Mouse (Mus musculus): ENCODE data around the gene Naga. TPM values are rescaled to one million over a fixed set of nuclear protein-coding genes. Genes with fewer than 3 reads are reported as not detected.

Gene Naga
- total RNA-seq, 4 experiments from 2014 or later, result 27.1 to 32.1 (median 29.9) TPM

DNA sequence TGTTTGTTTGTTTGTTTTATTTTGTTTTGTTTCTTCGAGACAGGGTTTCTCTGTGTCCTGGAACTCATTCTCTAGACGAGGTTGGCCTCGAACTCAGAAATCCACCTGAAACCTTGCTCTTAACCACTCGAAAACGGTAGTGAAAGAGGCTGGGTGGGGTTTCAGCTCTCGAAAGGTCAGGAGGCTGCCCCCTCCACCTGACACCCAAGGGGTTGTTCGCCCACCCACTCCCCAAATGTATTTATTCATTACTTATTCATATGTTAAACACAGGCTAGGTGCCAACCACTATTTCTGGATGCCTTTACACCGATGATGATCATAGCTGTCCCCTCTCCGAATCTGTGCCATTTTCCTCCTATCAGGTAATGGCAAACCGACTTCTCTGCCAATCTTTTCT lies 425 bp upstream of the Naga start:
- no peak for DNase-seq (ENCODE audit: low spot score)

DNA sequence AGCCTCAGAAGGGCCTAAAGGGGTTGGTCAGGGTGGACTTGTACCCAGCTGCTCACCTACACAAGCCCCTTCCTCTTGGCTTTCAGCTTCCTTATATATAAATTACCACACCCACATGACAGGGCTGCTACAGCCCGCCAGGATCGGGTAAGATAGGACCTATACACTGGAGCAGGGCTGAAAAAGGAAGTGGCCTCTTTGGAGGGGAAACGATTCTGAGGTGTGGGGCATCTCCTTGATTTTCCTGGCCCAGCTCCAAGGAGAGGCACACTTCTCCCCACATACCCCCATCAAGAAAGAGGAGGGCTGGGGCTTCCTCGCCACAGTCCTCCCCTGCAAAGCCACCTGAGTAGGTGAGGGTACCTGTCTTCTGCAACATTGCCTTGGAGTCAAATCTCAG lies 850 bp downstream of the Naga start:
- DNase-seq (ENCODE audit: low spot score), result no peak

DNA sequence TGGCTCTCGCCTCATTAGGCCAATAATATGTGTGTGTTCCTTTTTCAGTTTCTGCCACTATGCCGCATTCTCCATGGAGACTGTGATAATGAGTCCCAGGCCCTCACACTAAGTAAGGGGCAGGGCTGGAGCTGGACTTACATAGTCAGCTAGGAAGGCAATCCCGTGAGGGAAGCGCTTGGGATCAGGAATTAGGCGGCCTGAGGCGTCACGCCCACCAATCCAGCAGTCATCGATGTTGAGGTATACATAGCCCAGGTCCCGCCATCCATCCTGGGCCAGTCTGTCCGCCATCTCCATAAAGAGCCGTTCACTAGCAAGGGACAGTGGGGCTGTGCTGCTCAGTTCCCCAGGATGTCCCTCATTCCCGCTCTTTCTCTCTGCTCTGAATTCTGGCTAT lies 2.1 kb downstream of the Naga start:
- DNase-seq (ENCODE audit: low spot score), result no peak

DNA sequence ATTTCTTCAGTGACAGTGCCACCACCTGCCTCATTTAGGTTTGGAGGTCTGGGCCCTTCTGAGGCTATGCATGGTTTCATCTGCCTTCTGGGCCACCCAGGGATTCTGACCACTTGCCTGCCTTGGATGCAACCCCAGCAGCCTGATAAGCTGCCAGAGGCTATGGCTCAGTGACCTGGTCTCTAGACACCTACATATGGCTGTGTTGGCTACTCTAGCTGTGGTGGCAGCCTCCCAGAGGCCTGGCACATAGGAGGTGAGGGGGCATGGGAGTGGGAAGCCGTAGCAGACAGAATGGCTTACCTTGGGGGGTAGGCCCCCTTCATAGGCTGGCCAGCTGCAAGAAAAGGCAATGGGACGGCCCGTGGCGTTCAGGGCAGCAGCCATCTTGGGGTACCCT lies 3.5 kb downstream of the Naga start:
- no peak for DNase-seq (ENCODE audit: low spot score)

DNA sequence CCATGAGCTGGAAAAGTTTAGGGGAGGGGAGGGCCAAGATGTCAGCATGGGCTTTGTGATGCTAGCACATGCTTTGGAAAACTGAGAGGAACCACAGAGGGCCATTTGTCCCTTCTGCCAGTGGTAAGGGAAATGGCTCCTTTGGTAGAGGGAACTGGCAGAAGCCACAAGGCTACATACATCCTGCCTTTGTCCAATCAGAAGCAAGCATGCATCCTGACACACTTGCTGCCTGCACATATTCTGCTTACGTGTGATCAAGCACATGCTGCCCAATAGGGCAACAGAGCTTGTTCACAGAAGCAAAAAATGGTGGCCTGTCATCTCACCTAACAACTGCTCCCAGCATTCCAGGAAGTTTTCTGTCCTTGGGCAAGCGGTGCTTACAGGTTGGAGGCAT lies 13.3 kb downstream of the Naga start:
- no peak for DNase-seq (ENCODE audit: low spot score)

DNA sequence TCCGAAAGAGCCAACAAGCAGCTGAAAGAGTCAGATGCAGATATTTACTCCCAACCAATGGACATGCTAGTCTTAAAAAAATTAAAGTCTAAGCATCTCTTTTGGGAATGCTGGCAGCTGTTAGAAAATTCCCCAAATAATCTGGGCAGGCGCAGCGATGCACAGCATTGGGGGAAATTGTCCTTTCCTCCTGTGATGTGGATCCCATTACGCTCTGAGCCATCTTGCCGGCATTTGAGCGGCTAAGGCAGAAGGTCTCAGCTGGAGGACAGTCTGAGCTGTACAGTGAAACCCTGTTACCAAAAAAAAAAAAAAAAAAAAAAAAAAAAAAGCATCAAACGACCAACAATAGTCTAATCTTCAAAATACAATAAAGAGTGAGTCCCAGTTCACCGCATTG lies 16.5 kb downstream of the Naga start:
- DNase-seq (ENCODE audit: low spot score), result no peak

DNA sequence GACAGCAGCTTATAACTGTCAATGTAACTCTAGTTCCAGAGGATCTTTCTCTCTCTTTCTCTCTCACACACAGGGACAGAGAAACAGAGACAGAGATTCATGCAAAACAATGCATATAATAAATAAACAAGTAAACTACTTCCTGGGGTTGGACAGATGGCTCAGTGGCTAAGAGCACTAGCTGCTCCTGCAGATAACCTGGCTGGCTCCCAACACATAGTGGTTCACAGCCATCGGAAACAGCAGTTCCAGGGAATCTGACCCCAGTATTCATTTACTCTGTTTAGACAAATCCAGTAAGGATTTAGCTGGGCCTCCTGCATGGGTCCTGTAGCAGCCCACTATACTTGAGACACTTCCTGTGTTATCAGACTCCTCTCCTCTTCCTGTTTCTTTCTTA lies 19.1 kb downstream of the Naga start:
- DNase-seq (ENCODE audit: low spot score), result no peak

DNA sequence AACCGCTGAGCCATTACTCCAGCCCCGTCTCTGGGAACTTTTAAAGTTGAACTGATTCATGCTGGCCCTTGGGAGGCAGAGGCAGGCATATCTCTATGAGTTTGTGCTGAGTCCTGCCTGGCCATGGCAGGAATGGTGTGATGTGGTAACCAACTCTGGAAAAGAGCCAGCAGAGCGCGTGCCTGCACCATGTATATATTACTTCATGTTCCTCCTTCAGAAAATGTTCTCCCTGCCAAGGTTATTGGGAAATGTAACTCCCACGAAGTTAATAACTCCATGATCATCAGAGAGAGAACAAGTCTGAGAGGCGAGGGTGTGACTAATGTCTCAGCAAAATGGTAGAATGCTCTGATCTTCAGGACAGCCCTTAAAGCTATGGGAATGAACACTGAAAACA lies 20.9 kb downstream of the Naga start:
- no peak for DNase-seq (ENCODE audit: low spot score)

DNA sequence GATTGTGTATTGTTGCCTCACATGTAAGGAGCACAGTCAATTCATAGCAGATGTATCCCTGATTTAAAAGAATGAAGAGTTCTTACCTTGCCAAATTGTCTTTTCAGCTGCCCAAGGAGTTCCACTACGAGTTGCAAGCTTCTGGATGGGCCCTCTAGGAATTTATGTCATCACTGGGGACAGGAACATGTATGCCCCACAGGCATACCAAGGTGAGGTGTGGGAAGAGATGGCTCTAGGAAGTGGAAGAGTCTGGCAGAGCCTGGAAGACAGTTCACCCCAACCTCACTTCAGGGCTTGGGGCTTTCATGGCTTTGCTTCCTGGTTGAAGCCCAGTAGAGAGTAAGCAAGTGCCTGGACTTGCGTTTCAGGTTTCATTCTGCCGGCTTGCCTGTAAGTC lies 30.3 kb downstream of the Naga start:
- no peak for DNase-seq (ENCODE audit: low spot score)

DNA sequence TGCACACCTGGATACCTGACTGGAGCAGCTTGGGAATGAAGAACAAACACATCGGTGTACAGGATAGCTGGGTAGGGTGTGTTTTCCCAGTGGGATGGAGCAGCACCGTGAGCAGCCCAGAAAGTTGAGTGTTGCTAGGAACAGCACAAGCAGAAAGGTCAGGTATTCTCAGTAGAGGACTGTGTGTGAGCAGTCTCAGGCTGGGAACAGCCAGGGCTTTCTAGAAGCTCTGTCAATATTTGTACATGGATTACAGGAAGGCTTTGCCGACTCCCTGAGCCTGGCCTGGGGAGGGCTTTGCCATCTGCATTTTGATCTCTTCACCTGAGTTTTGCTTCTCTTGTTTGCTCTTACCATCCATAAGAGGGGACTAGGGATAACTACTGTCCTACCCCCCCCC lies 31.6 kb downstream of the Naga start:
- DNase-seq (ENCODE audit: low spot score), result no peak

DNA sequence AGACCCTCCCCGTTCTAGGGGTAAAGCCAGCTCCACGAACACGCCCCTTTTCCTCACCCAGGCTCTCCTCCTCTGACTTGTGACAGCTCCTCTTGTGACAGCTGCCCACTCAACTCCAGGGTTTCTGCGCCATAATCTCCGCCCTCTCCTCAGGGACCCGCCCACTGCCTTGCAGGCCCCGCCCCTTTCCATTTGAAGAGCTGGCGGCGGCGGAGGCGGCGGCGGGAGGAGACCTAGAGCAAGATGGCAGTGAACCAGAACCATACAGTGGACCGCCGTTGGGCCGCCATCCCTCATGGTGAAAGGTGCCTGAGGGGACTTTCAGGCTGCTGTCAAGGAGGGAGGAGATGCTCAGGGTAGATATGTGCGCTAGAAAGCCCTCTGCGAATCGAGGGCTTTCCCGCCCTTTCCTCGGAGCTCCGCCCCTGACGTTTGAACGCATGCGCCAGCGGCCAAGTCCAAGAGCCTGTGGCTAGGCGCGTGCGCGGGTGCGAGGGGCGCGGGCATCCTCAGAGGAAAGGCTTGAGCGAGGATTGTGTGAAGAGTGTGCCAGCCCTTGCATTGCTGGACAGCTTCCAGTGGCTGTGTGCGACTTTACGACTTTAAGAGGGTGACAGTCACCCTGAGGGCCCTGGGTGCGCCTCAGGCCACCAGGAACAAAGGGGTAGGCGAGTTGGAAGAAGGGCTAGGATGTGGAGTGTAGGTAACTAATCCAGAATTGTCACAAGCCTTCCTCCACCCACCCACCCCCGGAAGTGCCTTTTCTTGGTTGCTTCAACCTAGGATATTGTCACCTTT lies 39.8 kb downstream of the Naga start, which contains the start of gene Wbp2nl:
Gene Wbp2nl, plus strand, starts transcription at position 191 of the 798 bp plus-strand sequence.
- DNase-seq (ENCODE audit: low spot score), result no peak

DNA sequence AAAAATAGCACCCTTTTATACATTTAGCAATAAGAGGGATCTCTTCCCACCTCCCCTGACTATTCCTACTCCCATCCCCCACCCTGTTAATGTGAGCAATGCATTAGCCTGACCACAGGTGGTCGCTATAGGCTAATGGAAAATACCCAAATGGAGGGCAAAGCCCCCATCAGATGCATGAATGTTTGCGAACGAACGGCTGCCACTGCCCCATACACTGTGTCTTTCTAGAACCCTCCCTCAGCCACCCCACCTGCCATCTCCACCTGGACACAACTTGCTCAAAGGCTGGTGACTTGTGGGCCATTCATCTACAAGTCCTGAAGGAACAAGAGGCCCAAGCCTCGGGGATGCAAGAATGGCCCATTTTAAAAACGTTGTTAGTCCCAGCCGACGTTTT lies 44.7 kb downstream of the Naga start:
- no peak for DNase-seq (ENCODE audit: low spot score)

DNA sequence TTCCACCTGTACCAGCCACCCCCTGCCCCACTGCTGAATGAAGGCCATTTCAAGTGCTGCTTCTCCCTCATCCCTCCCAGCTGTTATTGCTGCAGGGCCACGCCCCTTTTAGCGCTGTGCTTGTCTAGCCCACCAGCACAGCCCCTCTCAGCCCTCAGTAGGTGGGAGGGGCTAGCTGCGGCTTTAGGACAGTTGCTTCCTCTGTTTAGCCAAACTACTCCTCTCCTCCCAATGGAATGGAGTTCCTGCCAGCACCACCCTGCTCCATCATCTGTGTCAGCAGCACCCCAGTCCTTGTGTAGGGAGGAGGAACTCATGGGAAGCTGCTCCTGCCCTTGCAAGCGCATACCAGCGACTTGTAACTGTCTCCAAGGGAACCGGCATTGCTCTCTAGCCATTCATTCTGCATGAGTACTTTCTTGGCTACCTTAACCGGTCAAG lies 45.4 kb downstream of the Naga start:
- DNase-seq (ENCODE audit: low spot score), result no peak

DNA sequence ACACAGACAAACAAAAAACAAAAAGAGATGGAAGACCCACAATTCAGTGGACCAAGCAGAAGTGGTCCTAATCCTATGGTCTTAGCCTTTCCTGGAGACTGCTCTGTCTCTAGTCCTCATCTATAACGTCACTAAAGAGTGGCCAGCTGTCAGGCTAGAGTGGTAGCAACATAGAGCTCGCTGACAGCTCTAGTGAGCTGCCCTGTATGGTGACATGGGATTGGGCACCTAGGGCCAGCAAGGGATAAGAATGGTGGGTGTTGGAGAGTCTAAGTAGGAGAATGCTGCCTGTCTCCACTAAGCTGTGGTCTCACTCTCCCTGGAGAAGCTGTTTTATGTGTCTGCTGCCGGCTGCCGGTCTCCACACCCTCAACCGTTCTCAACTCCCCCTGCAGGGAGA lies 45.9 kb downstream of the Naga start:
- no peak for DNase-seq (ENCODE audit: low spot score)

DNA sequence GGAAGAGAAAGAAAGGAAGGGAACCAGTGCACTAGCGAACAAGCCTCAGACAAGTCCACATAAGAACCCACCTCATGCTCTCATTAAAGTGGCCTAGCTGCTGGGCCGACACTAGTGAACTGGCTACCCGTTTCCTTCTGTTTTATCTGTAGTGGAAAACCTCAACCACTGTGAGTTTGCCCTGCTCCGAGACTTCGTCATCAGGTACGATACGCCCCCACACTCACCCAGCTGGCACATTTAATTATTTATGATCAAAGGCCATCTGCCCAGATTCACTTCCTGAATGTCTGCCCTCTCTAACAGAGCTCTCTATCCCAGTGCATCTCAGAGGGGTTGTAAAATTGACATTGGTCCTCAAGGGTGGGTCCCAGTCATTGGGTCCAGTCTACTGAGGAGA lies 48.5 kb downstream of the Naga start:
- DNase-seq (ENCODE audit: low spot score), result no peak

DNA sequence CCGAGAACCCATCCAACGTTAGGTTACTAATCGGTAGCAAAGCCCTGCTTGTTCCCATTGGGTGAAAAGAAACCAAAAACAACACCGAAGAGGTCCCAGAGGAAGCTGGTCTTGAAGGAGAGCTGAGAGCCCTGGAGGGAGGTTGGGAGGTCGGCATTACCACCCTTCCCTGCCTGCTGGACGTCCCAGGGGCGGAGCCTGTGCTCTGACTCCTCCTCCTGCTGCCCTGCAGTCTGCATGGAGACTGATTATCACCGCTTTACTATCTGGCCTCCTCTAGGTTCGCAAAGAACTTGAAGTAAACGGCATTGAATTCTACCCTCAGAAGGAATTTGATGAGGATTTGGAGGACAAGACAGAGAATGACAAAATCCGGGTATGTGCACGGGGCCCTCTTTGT lies 52.6 kb downstream of the Naga start:
- DNase-seq (ENCODE audit: low spot score), result no peak

DNA sequence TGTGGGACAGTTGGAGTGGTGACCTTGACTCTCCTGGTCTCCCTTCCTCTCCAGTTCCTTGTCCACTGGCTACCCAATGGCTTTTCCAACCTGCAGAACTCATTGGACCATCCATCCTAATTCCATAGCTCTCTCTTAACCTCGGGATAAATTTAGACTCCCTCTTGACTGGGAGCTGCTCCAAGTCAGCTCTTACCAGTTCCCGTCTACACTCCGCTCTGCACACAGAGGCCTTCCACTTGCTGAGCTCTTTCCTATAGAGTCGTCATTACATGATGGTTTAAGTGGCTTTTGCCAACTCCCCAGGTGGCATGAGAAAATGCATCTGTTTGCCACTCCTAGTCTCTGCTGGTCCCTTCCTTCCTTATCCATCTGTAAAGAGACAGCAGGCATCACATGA lies 58.1 kb downstream of the Naga start:
- DNase-seq (ENCODE audit: low spot score), result peak; percentile 4

Other genes starting within 250 kb of the Naga start
- 1 to 10 TPM; 3.5 to 4.5 (median 4.2) TPM for gene Ccdc134, start 211.0 kb downstream of the Naga start, total RNA-seq (2022)
- 10 to 100 TPM; 20.0 to 25.1 (median 21.6) TPM for gene Srebf2, start 191.7 kb downstream of the Naga start, total RNA-seq (2022)
- under 1 TPM in 1 of 4 experiments, not detected in 3; 0.26 TPM for gene Shisa8, start 126.1 kb downstream of the Naga start, total RNA-seq (2022)
- gene Tnfrsf13c, start 114.6 kb downstream of the Naga start, total RNA-seq (2022), result under 1 TPM in 1 of 4 experiments, not detected in 3; 0.26 TPM
- 1 to 10 TPM in 1 of 4 experiments, under 1 TPM in 3; 0.29 to 1.5 (median 0.44) TPM for gene Cenpm, start 94.2 kb downstream of the Naga start, total RNA-seq (2022)
- not detected for gene 1500009C09Rik, start 86.5 kb downstream of the Naga start, total RNA-seq (2022)
- gene Sept3, start 64.0 kb downstream of the Naga start, total RNA-seq (2022), result under 1 TPM; 0.16 to 0.90 (median 0.44) TPM
- not detected for gene Wbp2nl, start 40.0 kb downstream of the Naga start, total RNA-seq (2022)
- gene Pheta2, start within 50 bp of the Naga start, total RNA-seq (2022), result under 1 TPM; 0.44 to 0.57 (median 0.48) TPM
- 100 to 1,000 TPM; 190 to 214 (median 204) TPM for gene Smdt1, start within 50 bp of the Naga start, total RNA-seq (2022)
- 100 to 1,000 TPM; 658 to 797 (median 740) TPM for gene Ndufa6, start 15.4 kb upstream of the Naga start, total RNA-seq (2022)
- gene Cyp2d22, start 41.3 kb upstream of the Naga start, total RNA-seq (2022), result 10 to 100 TPM; 19.3 to 30.9 (median 23.3) TPM
- under 1 TPM in 1 of 4 experiments, not detected in 3; 0.19 TPM for gene Cyp2d11, start 55.1 kb upstream of the Naga start, total RNA-seq (2022)
- gene Cyp2d10, start 68.3 kb upstream of the Naga start, total RNA-seq (2022), result under 1 TPM in 2 of 4 experiments, not detected in 2; 0.41 to 0.80 TPM
- gene Cyp2d9, start 94.5 kb upstream of the Naga start, total RNA-seq (2022), result under 1 TPM in 1 of 4 experiments, not detected in 3; 0.22 TPM
- not detected for gene Cyp2d12, start 216.1 kb upstream of the Naga start, total RNA-seq (2022)

All from heart, adult 8-10 months (tissue).